Mouse (Mus musculus) ES-Bruce4 (cell line): Measurements from ENCODE around the gene Ddx46. TPM values are rescaled to one million over a fixed set of nuclear protein-coding genes. Genes with fewer than 3 reads are reported as not detected.

ENCODE experiments used
- H3K27ac ChIP-seq: 2 replicates; pipeline ENCODE4 v1.5.1; 2012; ENCODE audit warnings: low read length, inconsistent platforms; ENCODE audit not compliant: insufficient read depth
- H3K27me3 ChIP-seq: 2 replicates; pipeline ENCODE4 v1.6.1; 2012; ENCODE audit warnings: mild to moderate bottlenecking, low read length, inconsistent platforms; ENCODE audit not compliant: control insufficient read depth, poor library complexity, insufficient read depth, severe bottlenecking
- H3K36me3 ChIP-seq: 2 replicates; pipeline ENCODE4 v1.6.1; 2012; ENCODE audit warnings: inconsistent platforms, mild to moderate bottlenecking, low read length, moderate library complexity; ENCODE audit not compliant: control insufficient read depth, poor library complexity, insufficient read depth, severe bottlenecking
- H3K4me1 ChIP-seq: one replicate; pipeline ENCODE4 v1.8.1; 2011; ENCODE audit warnings: low read length; ENCODE audit not compliant: control insufficient read depth, insufficient read depth
- H3K4me3 ChIP-seq: 2 replicates; pipeline ENCODE4 v1.5.1; 2011; ENCODE audit warnings: low read depth, mild to moderate bottlenecking, low read length
- H3K9ac ChIP-seq: 2 replicates; pipeline ENCODE4 v1.6.1; 2012; ENCODE audit warnings: low read depth, mild to moderate bottlenecking, inconsistent platforms; ENCODE audit not compliant: poor library complexity, severe bottlenecking
- H3K9me3 ChIP-seq: replicated peaks from 2 replicates; pipeline ENCODE4 v1.6.1; 2012; ENCODE audit warnings: mild to moderate bottlenecking, low read length, inconsistent platforms; ENCODE audit not compliant: control insufficient read depth, poor library complexity, insufficient read depth, severe bottlenecking
- CTCF ChIP-seq: IDR thresholded peaks from one replicate; pipeline ENCODE4 v1.8.1; 2011; ENCODE audit warnings: low read depth, low read length
- EP300 ChIP-seq: IDR thresholded peaks from 2 replicates; pipeline ENCODE4 v1.6.1; 2011; ENCODE audit warnings: low read depth, low read length; ENCODE audit not compliant: insufficient read depth
- POLR2A ChIP-seq: IDR thresholded peaks from one replicate; pipeline ENCODE4 v1.8.1; 2011; ENCODE audit warnings: low read length; ENCODE audit not compliant: insufficient read depth
- polyA plus RNA-seq: library from polyadenylated mRNA; stranded (reverse); fragments of >200 nt; gene quantifications from 2 replicates; pipeline ENCODE4 v1.2.4, GENCODE M21; 2011; ENCODE audit warnings: low read depth; ENCODE audit not compliant: missing spikeins, insufficient read depth, insufficient read length

Gene Ddx46
- polyA plus RNA-seq, 1 experiment, result 113 TPM

- TF ChIP-seq POLR2A (peak; percentile 64), CTCF (no peak)
- H3K9ac ChIP-seq, result peak within 1 kb of the TSS; percentile 66
- peak within 1 kb of the TSS; percentile 97 for H3K4me3 ChIP-seq
- H3K36me3 ChIP-seq, result peaks cover 23% of the 10 kb centered on the region
- no peaks in the 10 kb centered on the region for H3K9me3 ChIP-seq
- H3K4me1 ChIP-seq, result no peaks in the 10 kb centered on the region
- H3K27me3 ChIP-seq, result no peaks in the 10 kb centered on the region
- no peak within 1 kb of the TSS for H3K27ac ChIP-seq
Measured at GRCm38 (mm10) chr13:55599566-55600540, 35.0 kb upstream of the Ddx46 start, which contains the start of gene B4galt7. TSS of gene B4galt7 (plus strand) at chr13:55599896.

- no peaks in the 10 kb centered on the region for H3K4me1 ChIP-seq
- H3K9me3 ChIP-seq, result no peaks in the 10 kb centered on the region
- H3K9ac ChIP-seq, result peak overlapping the region; percentile 66
- no peak overlapping the region for H3K27ac ChIP-seq
- H3K36me3 ChIP-seq, result peaks cover 16% of the 10 kb centered on the region
- TF ChIP-seq EP300 (no peak), CTCF (no peak), POLR2A (no peak)
- no peaks in the 10 kb centered on the region for H3K27me3 ChIP-seq
- H3K4me3 ChIP-seq, result peak overlapping the region; percentile 97
Measured at GRCm38 (mm10) chr13:55600657-55601056, 34.2 kb upstream of the Ddx46 start.

GRCm38 (mm10) chr13:55601611-55602010 lies 33.2 kb upstream of the Ddx46 start:
- H3K4me3 ChIP-seq, result no peak overlapping the region
- no peaks in the 10 kb centered on the region for H3K4me1 ChIP-seq
- no peak for TF ChIP-seq POLR2A
- TF ChIP-seq CTCF, result peak; percentile 83
- no peak overlapping the region for H3K27ac ChIP-seq
- peaks cover 8% of the 10 kb centered on the region for H3K36me3 ChIP-seq
- no peak overlapping the region for H3K9ac ChIP-seq
- no peaks in the 10 kb centered on the region for H3K27me3 ChIP-seq
- H3K9me3 ChIP-seq, result no peaks in the 10 kb centered on the region

GRCm38 (mm10) chr13:55604606-55605005 lies 30.2 kb upstream of the Ddx46 start:
- H3K9ac ChIP-seq, result no peak overlapping the region
- no peaks in the 10 kb centered on the region for H3K27me3 ChIP-seq
- no peaks in the 10 kb centered on the region for H3K9me3 ChIP-seq
- H3K36me3 ChIP-seq, result no peaks in the 10 kb centered on the region
- H3K4me1 ChIP-seq, result no peaks in the 10 kb centered on the region
- no peak overlapping the region for H3K27ac ChIP-seq
- no peak overlapping the region for H3K4me3 ChIP-seq
- TF ChIP-seq POLR2A, result no peak
- TF ChIP-seq CTCF, result no peak
- no peak for TF ChIP-seq EP300

- no peak overlapping the region for H3K9ac ChIP-seq
- H3K36me3 ChIP-seq, result no peaks in the 10 kb centered on the region
- no peak for TF ChIP-seq POLR2A
- no peak for TF ChIP-seq CTCF
- TF ChIP-seq EP300, result no peak
- H3K27ac ChIP-seq, result no peak overlapping the region
- H3K4me1 ChIP-seq, result no peaks in the 10 kb centered on the region
- H3K4me3 ChIP-seq, result no peak overlapping the region
- no peaks in the 10 kb centered on the region for H3K9me3 ChIP-seq
- no peaks in the 10 kb centered on the region for H3K27me3 ChIP-seq
Measured at GRCm38 (mm10) chr13:55606899-55607623, 27.8 kb upstream of the Ddx46 start.

GRCm38 (mm10) chr13:55607624-55608006 lies 27.2 kb upstream of the Ddx46 start:
- Histone ChIP-seq H3K27me3 (no peaks in the 10 kb centered on the region), H3K4me1 (no peaks in the 10 kb centered on the region), H3K9me3 (no peaks in the 10 kb centered on the region), H3K27ac (no peak overlapping the region), H3K36me3 (no peaks in the 10 kb centered on the region), H3K4me3 (no peak overlapping the region), H3K9ac (no peak overlapping the region)
- TF ChIP-seq POLR2A (no peak), EP300 (no peak), CTCF (no peak)
